ENCODE assay signal across 7 mouse cellular contexts in genomic region chr3:89997791-89998495, GRCm38 (mm10). TPM values are rescaled to one million over a fixed set of nuclear protein-coding genes. Genes with fewer than 3 reads are reported as not detected.
DNase-seq lines count a peak whose midpoint lies in the region; ATAC-seq and TF ChIP-seq lines count a peak whose summit lies in the region.

No protein-coding gene starts in this region.

- peak overlapping the region; percentile 87 for H3K4me3 ChIP-seq in cerebellum, adult 2 months (replicated peaks; ENCODE audit: insufficient read depth, low read depth, low read length)

- peak; percentile 29 for DNase-seq in thymus, postnatal 0 days (ENCODE audit: low spot score)
- no peak for DNase-seq in thymus, postnatal 36 days
- peak; percentile 19 to 21 for DNase-seq in cerebellum, adult 2 months
- DNase-seq in layer of hippocampus, adult 8-10 months (ENCODE audit: low spot score in 2 of 2): peak; percentile 16 to 23
- DNase-seq in lung, postnatal 10 days: peak; percentile 30
- DNase-seq in right cerebral cortex, postnatal 25 days: peak; percentile 34

- H3K27me3 ChIP-seq in cerebellum, adult 2 months (ENCODE audit: control insufficient read depth, insufficient read depth, low read length): no peaks in the 10 kb centered on the region

- TF ChIP-seq POLR2A in cerebellum, adult 2 months (IDR thresholded peaks at IDR 0.05; ENCODE audit: borderline replicate concordance, insufficient read depth, low read length): no peak

- WGBS in cerebellum, adult 2 months: 2% methylated on average over 23 of the region's 23 CpGs

- H3K27ac ChIP-seq in cerebellum, adult 2 months (ENCODE audit: insufficient read depth, low read length): peak overlapping the region; percentile 43; the same call in 1 of the 2 replicates

- peak; percentile 44; the same call in 1 of the 2 replicates for ATAC-seq in frontal cortex, adult (ENCODE audit: low TSS enrichment)

- H3K4me1 ChIP-seq in cerebellum, adult 2 months (ENCODE audit: control insufficient read depth, insufficient read depth, low read length): no peaks in the 10 kb centered on the region

- TF ChIP-seq CTCF in cerebellum, adult 2 months (IDR thresholded peaks at IDR 0.05; ENCODE audit: borderline replicate concordance, insufficient read depth, low read depth, low read length): no peak

RNA-seq across cellular contexts. Expression of gene Hax1, which starts 0.6 kb away (rescaled TPM):
- 126 and 141 TPM in 2 replicates for polyA plus RNA-seq in thymus, postnatal 0 days (2015; fragmentation: Nextera tagmentation; extraction: Ambion mirVana)
- 116 and 125 TPM in 2 replicates for polyA plus RNA-seq in cerebellum, adult 2 months (2012; rRNA removed)
- 100 to 1,000 TPM in 2 of 4 experiments, 10 to 100 TPM in 2; 76.9 to 121 (median 99.5) TPM for total RNA-seq in layer of hippocampus, adult 8-10 months (2022)

RNA-seq across cellular contexts. Expression of gene Atp8b2, which starts 34.6 kb away (rescaled TPM):
- polyA plus RNA-seq in thymus, postnatal 0 days (2015; fragmentation: Nextera tagmentation; extraction: Ambion mirVana): 7.9 and 8.7 TPM in 2 replicates
- 91.9 and 97.8 TPM in 2 replicates for polyA plus RNA-seq in cerebellum, adult 2 months (2012; rRNA removed)
- total RNA-seq in layer of hippocampus, adult 8-10 months (2022): 100 to 1,000 TPM in 1 of 4 experiments, 10 to 100 TPM in 3; 86.7 to 114 (median 92.3) TPM

RNA-seq across cellular contexts. Expression of gene 4933434E20Rik, which starts 53.5 kb away (rescaled TPM):
- polyA plus RNA-seq in thymus, postnatal 0 days (2015; fragmentation: Nextera tagmentation; extraction: Ambion mirVana): 176 and 182 TPM in 2 replicates
- 112 and 116 TPM in 2 replicates for polyA plus RNA-seq in cerebellum, adult 2 months (2012; rRNA removed)
- total RNA-seq in layer of hippocampus, adult 8-10 months (2022): 100 to 1,000 TPM in 1 of 4 experiments, 10 to 100 TPM in 3; 94.7 to 111 (median 99.1) TPM

RNA-seq across cellular contexts. Expression of gene Ubap2l, which starts 54.5 kb away (rescaled TPM):
- polyA plus RNA-seq in thymus, postnatal 0 days (2015; fragmentation: Nextera tagmentation; extraction: Ambion mirVana): 142 and 145 TPM in 2 replicates
- polyA plus RNA-seq in cerebellum, adult 2 months (2012; rRNA removed): 90.4 and 102 TPM in 2 replicates
- 100 to 1,000 TPM; 165 to 186 (median 173) TPM for total RNA-seq in layer of hippocampus, adult 8-10 months (2022)

Comparison
In these comparisons a context has a peak if more than half of its experiments do, and no peak if none do; other contexts are left out.
1. DNase-seq: peak in thymus, postnatal 0 days (single experiment), cerebellum, adult 2 months (2 of 2), layer of hippocampus, adult 8-10 months (2 of 2), lung, postnatal 10 days (single experiment) and right cerebral cortex, postnatal 25 days (single experiment); none in thymus, postnatal 36 days (0 of 2).